Mouse (Mus musculus) liver (tissue): ENCODE measurements around the gene Fras1.

Source experiments
- DNase-seq: peaks from one replicate; pipeline ENCODE4 v3.0.0-alpha.2; 2020; ENCODE audit warnings: mixed read lengths

The Fras1 gene

GRCm38 (mm10) chr5:96373567-96373985 is at the start of gene Fras1:
Gene Fras1, plus strand, starts transcription at chr5:96373955.
- DNase-seq = peak; percentile 17

- no peak for DNase-seq
Observed at GRCm38 (mm10) chr5:96331048-96331737, 42.6 kb upstream of the Fras1 start.

- no peak for DNase-seq
Observed at GRCm38 (mm10) chr5:96331738-96332070, 42.1 kb upstream of the Fras1 start.

- no peak for DNase-seq
Observed at GRCm38 (mm10) chr5:96333963-96334362, 39.8 kb upstream of the Fras1 start.

GRCm38 (mm10) chr5:96340564-96340963 is 33.2 kb upstream of the Fras1 start:
- DNase-seq = no peak

GRCm38 (mm10) chr5:96344983-96345382 is 28.8 kb upstream of the Fras1 start:
- DNase-seq = no peak

- DNase-seq = no peak
Observed at GRCm38 (mm10) chr5:96351963-96352362, 21.8 kb upstream of the Fras1 start.

- no peak for DNase-seq
Observed at GRCm38 (mm10) chr5:96363950-96364349, 9.8 kb upstream of the Fras1 start.

GRCm38 (mm10) chr5:96365590-96365989 is 8.2 kb upstream of the Fras1 start:
- DNase-seq = no peak

GRCm38 (mm10) chr5:96367260-96367659 is 6.5 kb upstream of the Fras1 start:
- no peak for DNase-seq

- DNase-seq = no peak
Observed at GRCm38 (mm10) chr5:96373106-96373505, 649 bp upstream of the Fras1 start.

- DNase-seq = peak; percentile 58
Observed at GRCm38 (mm10) chr5:96373986-96374901, 489 bp downstream of the Fras1 start.

GRCm38 (mm10) chr5:96375391-96375831 is 1.7 kb downstream of the Fras1 start:
- DNase-seq = no peak

GRCm38 (mm10) chr5:96376216-96376615 is 2.5 kb downstream of the Fras1 start:
- no peak for DNase-seq

- DNase-seq = no peak
Observed at GRCm38 (mm10) chr5:96386138-96386933, 12.6 kb downstream of the Fras1 start.

- DNase-seq = no peak
Observed at GRCm38 (mm10) chr5:96388306-96388705, 14.6 kb downstream of the Fras1 start.

- no peak for DNase-seq
Observed at GRCm38 (mm10) chr5:96389963-96390623, 16.3 kb downstream of the Fras1 start.

- no peak for DNase-seq
Observed at GRCm38 (mm10) chr5:96391086-96391485, 17.3 kb downstream of the Fras1 start.

GRCm38 (mm10) chr5:96394947-96395346 is 21.2 kb downstream of the Fras1 start:
- DNase-seq = no peak

- no peak for DNase-seq
Observed at GRCm38 (mm10) chr5:96395786-96396650, 22.3 kb downstream of the Fras1 start.

GRCm38 (mm10) chr5:96402555-96402954 is 28.8 kb downstream of the Fras1 start:
- no peak for DNase-seq
